Mouse (Mus musculus) ES-CJ7 (cell line): ENCODE results near the gene Abhd17b.
"Not testable (repeated sequence)": the region's sequence is repeated elsewhere in the genome, so short reads cannot be mapped to it uniquely, and the experiment has no call there.

Source experiments
- DNase-seq: peaks from one replicate; pipeline ENCODE4 v3.0.0; 2011; ENCODE audit warnings: low read depth, low spot score

The Abhd17b gene

DNA sequence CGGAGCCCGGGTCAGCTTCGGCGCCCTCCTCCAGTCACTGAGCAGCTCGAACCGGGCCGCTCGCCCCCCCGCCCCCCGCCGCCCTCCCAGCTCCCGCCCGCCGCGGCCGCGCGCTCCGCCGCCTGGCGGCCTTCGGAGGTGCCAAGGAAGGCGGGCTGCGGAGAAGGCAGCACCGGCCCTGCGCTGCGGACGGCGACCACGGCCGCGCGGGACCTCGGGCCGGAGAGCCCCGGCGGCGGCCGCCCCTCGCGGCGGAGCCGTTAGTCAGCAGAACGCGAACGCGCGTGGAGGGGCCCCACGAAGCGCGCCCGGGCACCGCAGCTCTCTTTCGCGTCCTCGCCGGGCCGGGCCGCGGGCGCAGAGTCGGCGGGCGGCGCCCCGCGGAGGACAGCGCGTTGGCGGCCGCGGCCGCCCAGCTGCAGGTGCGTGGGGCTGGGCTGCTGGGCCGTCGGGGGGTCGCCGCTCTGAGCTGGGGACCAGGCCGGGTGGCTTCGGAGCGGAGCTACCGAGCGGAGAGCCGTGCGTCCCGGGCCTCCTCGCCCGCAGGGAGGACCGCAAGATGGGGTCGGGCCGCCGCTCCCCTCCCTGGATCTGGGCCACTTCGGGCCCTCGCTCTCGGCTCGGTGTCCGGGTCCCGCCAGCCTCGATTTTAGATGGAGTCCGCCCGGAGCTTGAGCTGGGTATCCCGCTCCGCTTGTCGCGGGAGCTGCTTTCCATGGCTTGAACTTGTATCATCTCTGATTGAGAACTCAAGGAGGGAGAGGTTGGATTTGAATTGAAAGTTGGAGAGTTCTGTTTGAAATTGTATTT lies at the start of gene Abhd17b:
Gene Abhd17b (plus strand): TSS at position 14 of the 810 bp plus-strand sequence.
- DNase-seq, result no peak

- DNase-seq, result no peak
Measured at GRCm38 (mm10) chr19:21603836-21604235, 49.1 kb upstream of the Abhd17b start.

DNA sequence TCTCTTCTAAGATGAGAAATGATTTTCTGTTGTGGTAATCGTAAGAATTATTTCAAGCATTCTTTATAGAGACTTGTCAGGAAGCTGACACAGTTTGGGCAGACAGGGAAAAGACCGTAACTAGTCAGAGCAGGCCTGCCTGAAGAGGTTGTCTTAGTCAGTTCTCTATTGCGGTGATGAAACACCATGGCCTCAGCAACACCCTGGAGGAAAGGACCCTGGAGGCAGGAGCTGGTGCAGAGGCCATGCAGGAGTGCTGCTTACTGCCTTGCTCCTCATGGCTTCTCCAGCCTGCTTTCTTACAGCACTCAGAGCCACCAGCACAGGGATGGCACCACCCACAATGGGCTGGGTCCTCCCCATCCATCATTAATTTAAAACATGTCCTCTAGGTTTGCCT lies 47.7 kb upstream of the Abhd17b start:
- DNase-seq, result no peak

- DNase-seq, result no peak
Measured at GRCm38 (mm10) chr19:21610240-21610639, 42.7 kb upstream of the Abhd17b start.

DNA sequence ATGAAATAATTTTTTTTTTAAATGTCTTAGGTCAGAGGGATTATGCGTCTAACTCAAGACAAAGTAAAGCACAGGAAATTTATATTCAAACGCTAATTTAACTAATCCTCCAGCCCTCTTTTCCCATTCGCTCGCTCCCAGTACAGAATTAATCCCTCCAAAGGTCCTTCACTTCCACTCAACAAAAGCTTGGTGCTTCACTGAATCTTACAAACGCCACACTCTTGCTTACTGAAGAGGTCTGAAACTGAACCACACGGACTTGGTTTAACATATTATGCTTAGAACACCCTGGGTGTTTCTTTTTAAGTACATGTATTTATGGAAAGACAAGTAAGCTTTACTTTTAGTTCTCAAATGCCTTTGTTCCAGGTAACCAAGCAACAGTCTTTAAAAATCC lies 41.7 kb upstream of the Abhd17b start:
- DNase-seq, result no peak

GRCm38 (mm10) chr19:21611725-21612575 lies 41.0 kb upstream of the Abhd17b start:
- DNase-seq, result no peak

GRCm38 (mm10) chr19:21615801-21616200 lies 37.2 kb upstream of the Abhd17b start:
- DNase-seq, result no peak

DNA sequence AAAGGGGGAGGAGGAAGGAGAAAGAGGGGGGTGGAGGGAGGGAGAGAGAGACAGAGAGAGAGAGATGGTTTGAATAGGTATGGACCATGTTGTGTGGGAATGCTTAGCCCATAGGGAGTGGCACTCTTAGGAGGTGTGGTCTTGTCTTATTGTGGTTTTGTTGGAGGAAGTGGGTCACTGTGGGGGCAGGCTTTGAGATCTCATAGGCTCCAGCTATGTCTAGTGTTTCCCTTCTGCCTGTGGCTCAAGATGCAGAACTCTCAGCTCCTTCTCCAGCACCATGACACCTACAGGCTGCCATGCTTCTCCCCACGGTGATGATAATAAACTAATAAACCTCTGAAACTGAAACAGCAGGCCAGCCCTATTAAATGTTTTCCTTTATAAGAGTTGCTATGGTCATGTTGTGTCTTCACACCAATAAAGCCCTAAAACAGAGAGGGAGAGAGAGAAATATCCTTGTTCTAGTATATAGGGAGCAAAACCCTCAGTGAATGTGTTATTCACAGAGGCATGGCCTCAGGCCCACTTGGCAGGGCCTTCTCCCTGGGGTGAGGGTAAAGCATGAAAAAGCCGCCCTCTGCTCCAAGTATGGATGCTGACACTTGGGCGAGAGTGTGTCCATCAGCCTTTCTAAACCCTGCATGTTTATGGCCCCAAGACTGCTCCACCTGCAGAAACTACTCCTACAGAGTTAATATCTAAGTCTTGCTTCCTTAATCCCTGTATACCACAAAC lies 29.4 kb upstream of the Abhd17b start:
- DNase-seq, result no peak

GRCm38 (mm10) chr19:21624148-21624535 lies 28.8 kb upstream of the Abhd17b start:
- DNase-seq, result no peak

- DNase-seq, result no peak
Measured at GRCm38 (mm10) chr19:21626271-21626988, 26.6 kb upstream of the Abhd17b start.

DNA sequence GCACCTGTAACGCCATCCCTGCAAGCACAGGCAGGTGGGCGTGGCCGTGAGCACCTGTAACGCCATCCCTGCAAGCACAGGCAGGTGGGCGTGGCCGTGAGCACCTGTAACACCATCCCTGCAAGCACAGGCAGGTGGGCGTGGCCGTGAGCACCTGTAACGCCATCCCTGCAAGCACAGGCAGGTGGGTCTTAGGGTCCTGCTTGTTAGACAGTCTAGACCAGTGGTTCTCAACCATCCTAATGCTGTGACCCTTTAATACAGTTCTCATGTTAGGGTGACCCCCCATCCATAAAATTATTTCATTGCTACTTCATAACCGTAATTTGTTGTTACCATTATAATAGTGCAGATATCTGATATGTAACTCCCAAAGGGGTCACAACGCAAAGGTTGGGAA lies 24.5 kb upstream of the Abhd17b start:
- not testable (repeated sequence) for DNase-seq

DNA sequence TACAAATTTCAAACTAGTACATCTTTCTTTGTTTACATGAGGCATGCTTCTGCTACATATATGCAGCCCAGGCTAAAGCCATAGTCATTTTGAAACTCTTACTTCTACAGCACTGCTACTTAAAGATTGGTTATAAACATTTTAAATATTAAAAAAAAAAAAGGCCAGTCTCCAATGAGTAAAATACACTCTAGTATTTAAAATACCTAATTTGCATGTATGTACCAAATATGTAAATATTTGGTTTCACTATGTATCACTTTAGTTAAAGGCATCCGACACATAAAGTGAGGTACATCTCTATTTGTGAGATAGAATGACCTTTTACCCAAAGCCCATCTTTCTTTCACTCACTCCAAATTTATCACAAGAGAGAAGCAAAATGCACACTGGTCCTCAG lies 24.0 kb upstream of the Abhd17b start:
- no peak for DNase-seq

DNA sequence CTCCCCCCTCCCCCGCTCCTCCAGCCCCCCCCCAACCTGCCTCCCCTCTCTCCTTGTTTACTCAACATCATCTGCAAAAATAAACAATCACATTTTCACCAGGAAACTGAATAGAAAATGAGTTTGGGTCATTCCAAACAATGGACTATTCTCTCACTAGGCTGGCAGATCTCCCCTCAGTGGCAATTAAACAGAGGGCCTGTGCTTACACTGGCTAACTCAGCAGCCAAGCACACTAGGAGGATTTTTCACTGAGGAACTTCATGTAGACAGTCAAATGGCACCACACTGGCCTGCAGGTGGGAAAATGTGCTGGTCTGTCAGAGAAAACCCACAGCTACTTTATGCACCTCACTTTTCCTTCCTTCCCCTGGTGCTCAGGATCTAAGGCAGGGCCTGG lies 23.5 kb upstream of the Abhd17b start:
- DNase-seq, result no peak

GRCm38 (mm10) chr19:21630656-21631331 lies 22.2 kb upstream of the Abhd17b start:
- DNase-seq, result peak; percentile 49

DNA sequence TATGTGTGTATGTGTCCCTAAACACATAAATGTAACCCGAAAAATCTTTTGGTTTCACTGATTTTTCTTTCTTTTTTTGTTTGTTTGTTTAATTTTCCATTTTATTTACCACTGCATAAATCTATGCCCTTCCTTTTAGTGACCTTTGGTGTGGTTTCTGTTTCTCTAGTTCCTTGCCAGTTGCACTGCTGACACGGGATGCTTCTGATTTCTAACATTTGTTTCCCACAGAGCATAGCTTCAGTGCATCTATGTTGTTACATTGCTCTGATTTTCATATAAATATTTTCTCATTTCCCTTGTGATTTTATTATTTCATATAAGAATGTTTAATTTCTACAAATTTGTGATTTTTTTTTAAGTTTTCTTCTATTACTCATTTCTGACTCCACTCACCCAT lies 17.6 kb upstream of the Abhd17b start:
- no peak for DNase-seq

GRCm38 (mm10) chr19:21636907-21637306 lies 16.1 kb upstream of the Abhd17b start:
- no peak for DNase-seq

GRCm38 (mm10) chr19:21637672-21638071 lies 15.3 kb upstream of the Abhd17b start:
- DNase-seq, result no peak

- DNase-seq, result no peak
Measured at GRCm38 (mm10) chr19:21643935-21644334, 9.1 kb upstream of the Abhd17b start.

DNA sequence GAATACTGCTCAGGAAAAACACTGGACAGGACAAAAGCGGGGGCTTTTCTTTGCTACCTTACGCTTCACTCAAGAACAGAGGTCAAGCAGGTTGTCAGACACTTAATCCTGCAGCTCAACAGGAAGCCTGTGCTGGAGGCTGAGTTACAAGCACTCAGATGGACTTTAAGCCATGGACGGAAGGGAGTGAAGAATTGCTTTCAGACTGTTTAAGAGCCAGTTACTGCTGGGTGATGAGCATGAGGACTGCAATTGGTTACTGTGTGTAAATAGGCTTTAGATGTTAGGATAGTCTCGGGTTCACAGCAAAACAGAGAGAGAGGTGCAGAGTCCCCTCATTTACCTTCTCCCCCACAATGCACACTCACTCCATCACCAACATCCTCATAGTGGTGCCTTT lies 7.7 kb upstream of the Abhd17b start:
- DNase-seq, result no peak

DNA sequence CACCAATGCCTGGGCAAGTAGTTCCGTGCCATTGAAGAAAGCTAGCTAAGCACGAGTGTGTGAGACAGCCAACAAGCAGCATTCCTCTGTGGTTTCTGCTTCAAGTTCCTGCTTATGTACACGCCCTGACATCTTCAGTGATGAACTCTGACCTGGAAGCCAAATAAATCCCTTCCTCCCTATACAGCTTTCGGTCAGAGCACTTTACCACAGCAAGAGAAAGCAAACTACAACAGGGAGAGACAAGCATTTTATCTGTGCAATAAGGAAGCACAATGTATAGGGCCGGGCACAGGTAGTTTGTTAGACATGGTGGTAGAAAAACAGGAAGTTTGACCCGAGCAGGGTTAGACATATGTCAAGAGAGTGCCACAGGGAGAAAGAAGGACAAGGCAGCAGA lies 6.8 kb upstream of the Abhd17b start:
- DNase-seq, result no peak

- no peak for DNase-seq
Measured at GRCm38 (mm10) chr19:21651664-21652063, 1.3 kb upstream of the Abhd17b start.
